Mouse (Mus musculus): Measurements from ENCODE around the gene Marc1.

DNA sequence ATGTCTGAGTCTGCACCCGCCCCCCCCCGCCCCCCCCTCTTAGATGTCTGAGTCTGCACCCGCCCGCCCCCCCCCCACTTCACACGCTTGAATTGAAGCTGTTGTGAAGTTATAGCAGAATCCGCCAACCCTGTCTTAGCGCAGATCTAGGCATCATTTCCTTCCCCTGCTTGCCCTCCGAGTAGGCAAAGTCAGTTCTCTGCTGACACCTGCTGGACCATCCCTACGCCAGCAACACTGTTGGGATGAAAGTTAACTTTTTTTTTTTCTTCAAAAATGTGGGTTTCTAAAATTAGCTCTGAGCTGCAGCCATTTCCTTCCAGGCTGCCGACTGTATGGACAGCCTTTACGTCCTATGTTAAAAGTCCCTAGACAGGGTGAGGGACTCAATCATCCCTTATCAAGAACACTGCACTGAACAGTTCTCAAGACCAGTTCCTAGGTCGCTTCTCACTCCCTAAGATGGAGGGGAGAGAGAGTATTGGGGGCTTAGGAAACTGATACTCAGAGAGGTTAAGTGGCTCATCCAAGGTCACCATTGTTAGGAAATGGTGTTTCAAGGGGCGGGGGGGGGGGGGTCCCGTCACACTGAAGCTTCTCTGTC, 73.1 kb downstream of the Marc1 start:
- TF ChIP-seq TAL1 (IDR thresholded peaks at IDR 0.05; ENCODE audit: low read length) (no peak), GATA1 (IDR thresholded peaks at IDR 0.05; ENCODE audit: low read length) (no peak)
